Mouse (Mus musculus): ENCODE data around the gene Glo1.

Glo1 gene

GRCm38 (mm10) chr17:30539098-30539497, 87.6 kb downstream of the Glo1 start:
- DNase-seq (ENCODE audit: extremely low spot score, low spot score), result no peak

GRCm38 (mm10) chr17:30536651-30537050, 90.0 kb downstream of the Glo1 start:
- DNase-seq (ENCODE audit: extremely low spot score, low spot score), result no peak

Data from neural tube, embryonic 10.5 days (tissue).